Mouse (Mus musculus) embryonic facial prominence, embryonic 10.5 days (tissue): ENCODE measurements around the gene Lyz2. TPM values are rescaled to one million over a fixed set of nuclear protein-coding genes. Genes with fewer than 3 reads are reported as not detected.

Source experiments
- polyA plus RNA-seq: library from polyadenylated mRNA; unstranded; fragments of >200 nt; fragmentation: Nextera tagmentation; extraction: Ambion mirVana; gene quantifications from 2 replicates; pipeline ENCODE4 v1.2.1, GENCODE M21; 2016

The Lyz2 gene
- polyA plus RNA-seq, 1 experiment from 2014 or later = 11.9 TPM

Other genes with a start within 250 kb of the Lyz2 start
- gene Lrrc10, start 237.0 kb downstream of the Lyz2 start, polyA plus RNA-seq = 0.14 TPM in 1 of 2 replicates, not detected in the other
- 350 and 352 TPM in 2 replicates for gene Cct2, start 218.5 kb downstream of the Lyz2 start, polyA plus RNA-seq
- 20.4 and 21.6 TPM in 2 replicates for gene Frs2, start 133.8 kb downstream of the Lyz2 start, polyA plus RNA-seq
- gene Yeats4, start 57.8 kb downstream of the Lyz2 start, polyA plus RNA-seq = 107 and 110 TPM in 2 replicates
- gene 9530003J23Rik, start 43.6 kb downstream of the Lyz2 start, polyA plus RNA-seq = not detected in 2 replicates
- gene Lyz1, start 10.5 kb upstream of the Lyz2 start, polyA plus RNA-seq = not detected in 2 replicates
- gene Cpsf6, start 97.7 kb upstream of the Lyz2 start, polyA plus RNA-seq = 223 and 230 TPM in 2 replicates